Mouse (Mus musculus) limb, embryonic 14.5 days (tissue): Measurements from ENCODE around the gene Olfr646. TPM values are rescaled to one million over a fixed set of nuclear protein-coding genes. Genes with fewer than 3 reads are reported as not detected.

ENCODE experiments used
- ATAC-seq: fragments of 200-750 bp; cut with Nextera tagmentation; 2 replicates; pipeline ENCODE4 v1.8.0; 2017; ENCODE audit warnings: low read depth, moderate number of reproducible peaks, moderate TSS enrichment; ENCODE audit not compliant: low FRiP score
- DNase-seq: peaks from one replicate; pipeline ENCODE4 v3.0.0-alpha.2; 2015; ENCODE audit warnings: low spot score
- H3K27ac ChIP-seq: fragments of 300-500 bp; sonication (generic); replicated peaks from 2 replicates; pipeline ENCODE4 v1.5.1; 2014; ENCODE audit warnings: low read depth, mild to moderate bottlenecking, low read length, moderate library complexity, mixed read lengths
- H3K27me3 ChIP-seq: fragments of 300-500 bp; sonication (generic); 2 replicates; pipeline ENCODE4 v1.6.1; 2014; ENCODE audit warnings: low read length, mixed read lengths; ENCODE audit not compliant: control insufficient read depth, insufficient read depth
- H3K36me3 ChIP-seq: fragments of 300-500 bp; sonication (generic); 2 replicates; pipeline ENCODE4 v1.6.1; 2014; ENCODE audit warnings: mild to moderate bottlenecking, low read length, moderate library complexity, mixed read lengths; ENCODE audit not compliant: control insufficient read depth, insufficient read depth
- H3K4me1 ChIP-seq: fragments of 300-500 bp; sonication (generic); 2 replicates; pipeline ENCODE4 v1.6.1; 2014; ENCODE audit warnings: antibody characterized with exemption, low read length, mixed read lengths; ENCODE audit not compliant: control insufficient read depth, insufficient read depth
- H3K4me2 ChIP-seq: fragments of 300-500 bp; sonication (generic); replicated peaks from 2 replicates; pipeline ENCODE4 v1.6.1; 2014; ENCODE audit warnings: low read depth, mild to moderate bottlenecking, low read length, moderate library complexity; ENCODE audit not compliant: severe bottlenecking
- H3K4me3 ChIP-seq: fragments of 300-500 bp; sonication (generic); replicated peaks from 2 replicates; pipeline ENCODE4 v1.5.1; 2014; ENCODE audit warnings: low read length
- H3K9ac ChIP-seq: fragments of 300-500 bp; sonication (generic); 2 replicates; pipeline ENCODE4 v1.6.1; 2014; ENCODE audit warnings: mild to moderate bottlenecking, low read depth, low read length, moderate library complexity; ENCODE audit not compliant: severe bottlenecking
- H3K9me3 ChIP-seq: fragments of 300-500 bp; sonication (generic); 2 replicates; pipeline ENCODE4 v1.6.1; 2016; ENCODE audit warnings: low read length; ENCODE audit not compliant: control insufficient read depth
- POLR2A ChIP-seq: fragments of 200-500 bp; IDR thresholded peaks from 2 replicates; pipeline ENCODE4 v1.8.0; 2012; ENCODE audit warnings: inconsistent platforms, mild to moderate bottlenecking, moderate library complexity, borderline replicate concordance; ENCODE audit not compliant: insufficient read depth, insufficient read length; ENCODE audit errors: extremely low read depth
- WGBS: fragments of 180-500 bp; shearing (Covaris S2); extraction: QIAGEN DNeasy Blood & Tissue Kit; methylation state at CpG from one replicate; pipeline ENCODE4 v1.1.7; 2014; 5-methylcytosine and 5-hydroxymethylcytosine counted together
- polyA plus RNA-seq, 2 experiments: library from polyadenylated mRNA; depleted of rRNA in 1 of 2; stranded (reverse) in 1 of 2; unstranded in 1 of 2; fragments of >200 nt; fragmentation: Nextera tagmentation in 1 of 2; extraction: Ambion mirVana in 1 of 2; gene quantifications; 2 replicates each; pipeline versions ENCODE4 v1.2.1 to v1.2.3; 2012 to 2014

The Olfr646 gene
- polyA plus RNA-seq, 2 experiments = not detected

GRCm38 (mm10) chr7:104103913-104104756 is 538 bp upstream of the Olfr646 start:
- TF ChIP-seq POLR2A = no peak
- H3K36me3 ChIP-seq = no peaks in the 10 kb centered on the region
- ATAC-seq (no peak), DNase-seq (no peak)
- no peaks in the 10 kb centered on the region for H3K27me3 ChIP-seq
- H3K4me3 ChIP-seq = no peak overlapping the region
- H3K9me3 ChIP-seq = no peaks in the 10 kb centered on the region
- H3K9ac ChIP-seq = no peak overlapping the region
- no peak overlapping the region for H3K27ac ChIP-seq
- H3K4me2 ChIP-seq = no peak overlapping the region
- no peaks in the 10 kb centered on the region for H3K4me1 ChIP-seq
- 37% methylated on average over 4 of the region's 4 CpGs for WGBS

GRCm38 (mm10) chr7:104129726-104130125 is 25.1 kb downstream of the Olfr646 start, which contains the start of gene Ubqln5:
Gene Ubqln5 (minus strand): TSS chr7:104129826.
- no peaks in the 10 kb centered on the region for H3K36me3 ChIP-seq
- 89% methylated on average over 5 of the region's 5 CpGs for WGBS
- H3K9ac ChIP-seq = no peak within 1 kb of the TSS
- no peaks in the 10 kb centered on the region for H3K9me3 ChIP-seq
- no peak within 1 kb of the TSS for H3K4me3 ChIP-seq
- H3K4me1 ChIP-seq = no peaks in the 10 kb centered on the region
- no peak within 1 kb of the TSS for H3K27ac ChIP-seq
- no peaks in the 10 kb centered on the region for H3K27me3 ChIP-seq
- ATAC-seq (no peak), DNase-seq (no peak)
- TF ChIP-seq POLR2A = no peak
- H3K4me2 ChIP-seq = no peak within 1 kb of the TSS

DNA sequence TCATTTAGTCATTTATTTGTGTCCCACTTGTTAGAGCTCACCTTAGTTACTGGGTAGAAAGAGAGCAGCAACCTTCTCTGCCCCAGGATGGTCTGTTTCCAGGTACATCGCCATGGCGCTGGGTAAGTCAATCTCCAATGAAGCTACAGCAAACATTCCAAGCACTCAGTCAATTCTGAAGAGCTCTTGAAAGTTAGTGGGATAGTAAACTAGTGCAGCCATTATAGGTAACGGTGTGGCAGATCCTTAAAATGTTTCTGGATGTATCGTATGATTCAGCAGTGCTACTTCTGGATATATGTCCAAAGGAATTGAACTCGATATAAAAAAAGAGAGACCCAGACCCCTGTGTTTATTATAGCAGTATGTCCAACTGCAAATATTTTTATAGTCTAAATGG is 32.6 kb downstream of the Olfr646 start, which contains the start of gene Olfr643:
Gene Olfr643 (minus strand): TSS at position 101 of the 400 bp plus-strand sequence.
- Histone ChIP-seq H3K9me3 (no peaks in the 10 kb centered on the region), H3K9ac (no peak within 1 kb of the TSS), H3K4me1 (no peaks in the 10 kb centered on the region), H3K27ac (no peak within 1 kb of the TSS), H3K27me3 (no peaks in the 10 kb centered on the region), H3K36me3 (no peaks in the 10 kb centered on the region), H3K4me3 (no peak within 1 kb of the TSS), H3K4me2 (no peak within 1 kb of the TSS)
- DNase-seq = no peak
- no peak for TF ChIP-seq POLR2A
- ATAC-seq = no peak
- WGBS = 83% methylated on average over 5 of the region's 5 CpGs

DNA sequence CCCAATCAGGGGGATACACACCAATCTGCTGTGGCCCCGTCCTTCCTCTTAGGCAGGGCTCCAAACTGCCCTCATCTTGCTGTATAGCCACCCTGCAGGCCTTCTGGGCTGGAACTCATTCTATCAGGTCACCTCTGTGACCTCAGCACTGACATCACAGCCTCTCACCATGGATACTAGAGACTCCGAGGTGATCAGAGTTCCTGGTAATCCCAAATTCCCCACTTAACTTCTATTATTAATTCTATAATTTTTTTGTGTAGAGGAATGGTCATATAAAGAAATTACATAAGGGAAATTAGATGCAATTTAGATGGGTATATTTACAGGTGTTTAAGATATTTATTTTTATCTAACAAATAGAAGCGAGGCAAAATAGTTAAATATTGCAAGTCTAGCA is 38.5 kb downstream of the Olfr646 start, which contains the start of gene Ubqln3:
Gene Ubqln3 (minus strand): TSS at position 101 of the 400 bp plus-strand sequence.
- no peak for DNase-seq
- no peaks in the 10 kb centered on the region for H3K27me3 ChIP-seq
- H3K36me3 ChIP-seq = no peaks in the 10 kb centered on the region
- no peaks in the 10 kb centered on the region for H3K9me3 ChIP-seq
- no peaks in the 10 kb centered on the region for H3K4me1 ChIP-seq
- H3K9ac ChIP-seq = no peak within 1 kb of the TSS
- H3K4me3 ChIP-seq = no peak within 1 kb of the TSS
- TF ChIP-seq POLR2A = no peak
- 76% methylated on average over 3 of the region's 3 CpGs for WGBS
- no peak within 1 kb of the TSS for H3K27ac ChIP-seq
- no peak for ATAC-seq
- H3K4me2 ChIP-seq = no peak within 1 kb of the TSS

DNA sequence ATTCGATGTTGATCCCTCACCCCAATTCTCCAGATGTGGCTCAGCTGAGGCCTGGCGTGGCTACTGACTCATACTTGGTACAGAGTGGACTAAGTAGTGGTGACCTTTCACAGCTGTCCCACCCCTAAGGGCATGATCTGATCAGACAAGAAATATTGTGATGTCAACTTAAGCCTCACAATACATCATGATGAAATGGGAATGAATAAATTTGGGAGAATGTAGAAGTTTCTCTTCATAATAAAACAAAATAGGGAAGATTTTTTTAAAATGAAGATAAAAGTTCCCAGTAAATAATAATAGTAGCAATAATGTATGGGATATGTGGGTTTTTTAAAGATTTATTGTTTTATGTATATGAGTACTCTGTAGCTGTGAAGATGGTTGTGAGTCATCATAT is 45.8 kb downstream of the Olfr646 start, which contains the start of gene Ubqlnl:
Gene Ubqlnl (minus strand): TSS at position 101 of the 400 bp plus-strand sequence.
- no peaks in the 10 kb centered on the region for H3K27me3 ChIP-seq
- ATAC-seq (no peak), DNase-seq (no peak)
- no peak for TF ChIP-seq POLR2A
- no peak within 1 kb of the TSS for H3K4me3 ChIP-seq
- H3K9ac ChIP-seq = no peak within 1 kb of the TSS
- no peak within 1 kb of the TSS for H3K27ac ChIP-seq
- no peaks in the 10 kb centered on the region for H3K9me3 ChIP-seq
- 95% methylated on average over 2 of the region's 2 CpGs for WGBS
- no peaks in the 10 kb centered on the region for H3K4me1 ChIP-seq
- no peak within 1 kb of the TSS for H3K4me2 ChIP-seq
- H3K36me3 ChIP-seq = no peaks in the 10 kb centered on the region

Other genes starting within 250 kb of the Olfr646 start
- gene Olfr66, start 218.6 kb upstream of the Olfr646 start, polyA plus RNA-seq (2012; rRNA removed) = not detected in 2 replicates
- gene Olfr66, start 218.6 kb upstream of the Olfr646 start, polyA plus RNA-seq (2014; fragmentation: Nextera tagmentation; extraction: Ambion mirVana) = not detected in 2 replicates
- not detected in 2 replicates for gene Olfr64, start 210.4 kb upstream of the Olfr646 start, polyA plus RNA-seq (2012; rRNA removed)
- not detected in 2 replicates for gene Olfr64, start 210.4 kb upstream of the Olfr646 start, polyA plus RNA-seq (2014; fragmentation: Nextera tagmentation; extraction: Ambion mirVana)
- not detected in 2 replicates for gene Olfr65, start 201.4 kb upstream of the Olfr646 start, polyA plus RNA-seq (2012; rRNA removed)
- not detected in 2 replicates for gene Olfr65, start 201.4 kb upstream of the Olfr646 start, polyA plus RNA-seq (2014; fragmentation: Nextera tagmentation; extraction: Ambion mirVana)
- not detected in 2 replicates for gene Olfr631, start 176.0 kb upstream of the Olfr646 start, polyA plus RNA-seq (2012; rRNA removed)
- not detected in 2 replicates for gene Olfr631, start 176.0 kb upstream of the Olfr646 start, polyA plus RNA-seq (2014; fragmentation: Nextera tagmentation; extraction: Ambion mirVana)
- gene Olfr632, start 170.5 kb upstream of the Olfr646 start, polyA plus RNA-seq (2012; rRNA removed) = not detected in 2 replicates
- gene Olfr632, start 170.5 kb upstream of the Olfr646 start, polyA plus RNA-seq (2014; fragmentation: Nextera tagmentation; extraction: Ambion mirVana) = not detected in 2 replicates
- not detected in 2 replicates for gene Olfr633, start 160.4 kb upstream of the Olfr646 start, polyA plus RNA-seq (2012; rRNA removed)
- gene Olfr633, start 160.4 kb upstream of the Olfr646 start, polyA plus RNA-seq (2014; fragmentation: Nextera tagmentation; extraction: Ambion mirVana) = not detected in 2 replicates
- not detected in 2 replicates for gene Olfr635, start 133.7 kb upstream of the Olfr646 start, polyA plus RNA-seq (2012; rRNA removed)
- gene Olfr635, start 133.7 kb upstream of the Olfr646 start, polyA plus RNA-seq (2014; fragmentation: Nextera tagmentation; extraction: Ambion mirVana) = 0.03 TPM in 1 of 2 replicates, not detected in the other
- not detected in 2 replicates for gene Olfr638, start 106.1 kb upstream of the Olfr646 start, polyA plus RNA-seq (2012; rRNA removed)
- not detected in 2 replicates for gene Olfr638, start 106.1 kb upstream of the Olfr646 start, polyA plus RNA-seq (2014; fragmentation: Nextera tagmentation; extraction: Ambion mirVana)
- gene Olfr639, start 87.6 kb upstream of the Olfr646 start, polyA plus RNA-seq (2012; rRNA removed) = not detected in 2 replicates
- gene Olfr639, start 87.6 kb upstream of the Olfr646 start, polyA plus RNA-seq (2014; fragmentation: Nextera tagmentation; extraction: Ambion mirVana) = not detected in 2 replicates
- gene Olfr640, start 79.3 kb upstream of the Olfr646 start, polyA plus RNA-seq (2012; rRNA removed) = not detected in 2 replicates
- gene Olfr640, start 79.3 kb upstream of the Olfr646 start, polyA plus RNA-seq (2014; fragmentation: Nextera tagmentation; extraction: Ambion mirVana) = not detected in 2 replicates
- gene Olfr641, start 69.4 kb upstream of the Olfr646 start, polyA plus RNA-seq (2012; rRNA removed) = not detected in 2 replicates
- gene Olfr641, start 69.4 kb upstream of the Olfr646 start, polyA plus RNA-seq (2014; fragmentation: Nextera tagmentation; extraction: Ambion mirVana) = not detected in 2 replicates
- gene Olfr642, start 52.2 kb upstream of the Olfr646 start, polyA plus RNA-seq (2012; rRNA removed) = not detected in 2 replicates
- not detected in 2 replicates for gene Olfr642, start 52.2 kb upstream of the Olfr646 start, polyA plus RNA-seq (2014; fragmentation: Nextera tagmentation; extraction: Ambion mirVana)
- gene 4930516K23Rik, start 43.4 kb upstream of the Olfr646 start, polyA plus RNA-seq (2012; rRNA removed) = 0.03 TPM in 1 of 2 replicates, not detected in the other
- gene 4930516K23Rik, start 43.4 kb upstream of the Olfr646 start, polyA plus RNA-seq (2014; fragmentation: Nextera tagmentation; extraction: Ambion mirVana) = not detected in 2 replicates
- gene Olfr644, start 33.0 kb upstream of the Olfr646 start, polyA plus RNA-seq (2012; rRNA removed) = 0.10 TPM in 1 of 2 replicates, not detected in the other
- not detected in 2 replicates for gene Olfr644, start 33.0 kb upstream of the Olfr646 start, polyA plus RNA-seq (2014; fragmentation: Nextera tagmentation; extraction: Ambion mirVana)
- gene Olfr645, start 19.4 kb upstream of the Olfr646 start, polyA plus RNA-seq (2012; rRNA removed) = not detected in 2 replicates
- gene Olfr645, start 19.4 kb upstream of the Olfr646 start, polyA plus RNA-seq (2014; fragmentation: Nextera tagmentation; extraction: Ambion mirVana) = not detected in 2 replicates
- not detected in 2 replicates for gene Ubqln5, start 25.0 kb downstream of the Olfr646 start, polyA plus RNA-seq (2012; rRNA removed)
- gene Ubqln5, start 25.0 kb downstream of the Olfr646 start, polyA plus RNA-seq (2014; fragmentation: Nextera tagmentation; extraction: Ambion mirVana) = not detected in 2 replicates
- not detected in 2 replicates for gene Olfr643, start 32.5 kb downstream of the Olfr646 start, polyA plus RNA-seq (2012; rRNA removed)
- gene Olfr643, start 32.5 kb downstream of the Olfr646 start, polyA plus RNA-seq (2014; fragmentation: Nextera tagmentation; extraction: Ambion mirVana) = not detected in 2 replicates
- gene Ubqln3, start 38.4 kb downstream of the Olfr646 start, polyA plus RNA-seq (2012; rRNA removed) = not detected in 2 replicates
- gene Ubqln3, start 38.4 kb downstream of the Olfr646 start, polyA plus RNA-seq (2014; fragmentation: Nextera tagmentation; extraction: Ambion mirVana) = not detected in 2 replicates
- gene Ubqlnl, start 45.7 kb downstream of the Olfr646 start, polyA plus RNA-seq (2012; rRNA removed) = not detected in 2 replicates
- gene Ubqlnl, start 45.7 kb downstream of the Olfr646 start, polyA plus RNA-seq (2014; fragmentation: Nextera tagmentation; extraction: Ambion mirVana) = not detected in 2 replicates
- gene Olfm5, start 60.0 kb downstream of the Olfr646 start, polyA plus RNA-seq (2012; rRNA removed) = not detected in 2 replicates
- gene Olfm5, start 60.0 kb downstream of the Olfr646 start, polyA plus RNA-seq (2014; fragmentation: Nextera tagmentation; extraction: Ambion mirVana) = not detected in 2 replicates
- 0.05 and 0.08 TPM in 2 replicates for gene Olfr648, start 78.5 kb downstream of the Olfr646 start, polyA plus RNA-seq (2012; rRNA removed)
- 0.21 and 0.35 TPM in 2 replicates for gene Olfr648, start 78.5 kb downstream of the Olfr646 start, polyA plus RNA-seq (2014; fragmentation: Nextera tagmentation; extraction: Ambion mirVana)
- gene Olfr649, start 91.1 kb downstream of the Olfr646 start, polyA plus RNA-seq (2012; rRNA removed) = not detected in 2 replicates
- not detected in 2 replicates for gene Olfr649, start 91.1 kb downstream of the Olfr646 start, polyA plus RNA-seq (2014; fragmentation: Nextera tagmentation; extraction: Ambion mirVana)
- gene Trim6, start 113.9 kb downstream of the Olfr646 start, polyA plus RNA-seq (2012; rRNA removed) = 1.1 and 1.4 TPM in 2 replicates
- gene Trim6, start 113.9 kb downstream of the Olfr646 start, polyA plus RNA-seq (2014; fragmentation: Nextera tagmentation; extraction: Ambion mirVana) = 0.28 and 0.43 TPM in 2 replicates
- gene Trim34a, start 139.6 kb downstream of the Olfr646 start, polyA plus RNA-seq (2012; rRNA removed) = 3.4 and 3.5 TPM in 2 replicates
- gene Trim34a, start 139.6 kb downstream of the Olfr646 start, polyA plus RNA-seq (2014; fragmentation: Nextera tagmentation; extraction: Ambion mirVana) = 1.6 and 1.9 TPM in 2 replicates
- 0.20 and 0.29 TPM in 2 replicates for gene Trim5, start 183.2 kb downstream of the Olfr646 start, polyA plus RNA-seq (2012; rRNA removed)
- gene Trim5, start 183.2 kb downstream of the Olfr646 start, polyA plus RNA-seq (2014; fragmentation: Nextera tagmentation; extraction: Ambion mirVana) = 0.10 and 0.25 TPM in 2 replicates
- gene Trim12a, start 210.6 kb downstream of the Olfr646 start, polyA plus RNA-seq (2012; rRNA removed) = 6.5 and 9.1 TPM in 2 replicates
- 5.7 and 6.0 TPM in 2 replicates for gene Trim12a, start 210.6 kb downstream of the Olfr646 start, polyA plus RNA-seq (2014; fragmentation: Nextera tagmentation; extraction: Ambion mirVana)
- gene Trim34b, start 224.6 kb downstream of the Olfr646 start, polyA plus RNA-seq (2012; rRNA removed) = 0.04 and 0.11 TPM in 2 replicates
- gene Trim34b, start 224.6 kb downstream of the Olfr646 start, polyA plus RNA-seq (2014; fragmentation: Nextera tagmentation; extraction: Ambion mirVana) = 0.33 TPM in 1 of 2 replicates, not detected in the other
- 3.6 and 4.4 TPM in 2 replicates for gene Trim12c, start 248.5 kb downstream of the Olfr646 start, polyA plus RNA-seq (2012; rRNA removed)
- 1.7 TPM in 2 replicates for gene Trim12c, start 248.5 kb downstream of the Olfr646 start, polyA plus RNA-seq (2014; fragmentation: Nextera tagmentation; extraction: Ambion mirVana)